Mouse (Mus musculus) forebrain, embryonic 14.5 days (tissue): ENCODE results near the gene Hoxd10. TPM values are rescaled to one million over a fixed set of nuclear protein-coding genes. Genes with fewer than 3 reads are reported as not detected.
A peak's percentile ranks its signal among the peaks of the same experiment; 100 is the strongest.

Source experiments
- ATAC-seq: fragments of 200-750 bp; cut with Nextera tagmentation; 2 replicates; pipeline ENCODE4 v1.8.0; 2017; ENCODE audit warnings: mild to moderate bottlenecking, moderate library complexity
- DNase-seq: peaks from one replicate; pipeline ENCODE4 v3.0.0-alpha.2; 2015; ENCODE audit warnings: low spot score
- H3K27ac ChIP-seq: fragments of 300-500 bp; sonication (generic); 2 replicates; pipeline ENCODE4 v1.5.1; 2014; ENCODE audit warnings: low read depth, mild to moderate bottlenecking, control low read depth, low read length, moderate library complexity
- H3K27me3 ChIP-seq: fragments of 300-500 bp; sonication (generic); replicated peaks from 2 replicates; pipeline ENCODE4 v1.6.1; 2014; ENCODE audit warnings: low read length, control low read depth, mixed read lengths; ENCODE audit not compliant: control insufficient read depth, insufficient read depth
- H3K36me3 ChIP-seq: fragments of 300-500 bp; sonication (generic); 2 replicates; pipeline ENCODE4 v1.6.1; 2014; ENCODE audit warnings: low read length, control low read depth; ENCODE audit not compliant: control insufficient read depth, insufficient read depth
- H3K4me1 ChIP-seq: fragments of 300-500 bp; sonication (generic); 2 replicates; pipeline ENCODE4 v1.6.1; 2014; ENCODE audit warnings: antibody characterized with exemption, low read length, control low read depth; ENCODE audit not compliant: control insufficient read depth, insufficient read depth
- H3K4me2 ChIP-seq: fragments of 300-500 bp; sonication (generic); 2 replicates; pipeline ENCODE4 v1.6.1; 2014; ENCODE audit warnings: mild to moderate bottlenecking, control low read depth, low read length
- H3K4me3 ChIP-seq: fragments of 300-500 bp; sonication (generic); 2 replicates; pipeline ENCODE4 v1.5.1; 2014; ENCODE audit warnings: low read depth, low read length, control low read depth
- H3K9ac ChIP-seq: fragments of 300-500 bp; sonication (generic); 2 replicates; pipeline ENCODE4 v1.6.1; 2014; ENCODE audit warnings: mild to moderate bottlenecking, low read length, control low read depth, moderate library complexity
- H3K9me3 ChIP-seq: fragments of 300-500 bp; sonication (generic); replicated peaks from 2 replicates; pipeline ENCODE4 v1.6.1; 2016; ENCODE audit warnings: low read length, control low read depth, mixed read lengths; ENCODE audit not compliant: control insufficient read depth
- WGBS: fragments of 180-500 bp; shearing (Covaris S2); extraction: QIAGEN DNeasy Blood & Tissue Kit; methylation state at CpG from one replicate; pipeline ENCODE4 v1.1.7; 2014; 5-methylcytosine and 5-hydroxymethylcytosine counted together
- polyA plus RNA-seq: library from polyadenylated mRNA; unstranded; fragments of >200 nt; fragmentation: Nextera tagmentation; extraction: Ambion mirVana; gene quantifications from 2 replicates; pipeline ENCODE4 v1.2.1, GENCODE M21; 2014

Gene Hoxd10
- polyA plus RNA-seq, 1 experiment from 2014 or later = not detected

- H3K4me2 ChIP-seq = no peak overlapping the region
- H3K4me1 ChIP-seq = no peaks in the 10 kb centered on the region
- no peaks in the 10 kb centered on the region for H3K9me3 ChIP-seq
- H3K9ac ChIP-seq = no peak overlapping the region
- ATAC-seq = no peak
- no peak for DNase-seq
- H3K27me3 ChIP-seq = peaks cover 99% of the 10 kb centered on the region
- no peak overlapping the region for H3K4me3 ChIP-seq
- WGBS = 6% methylated on average over 2 of the region's 2 CpGs
- H3K27ac ChIP-seq = no peak overlapping the region
- no peaks in the 10 kb centered on the region for H3K36me3 ChIP-seq
These were observed 28.7 kb downstream of the Hoxd10 start for GRCm38 (mm10) chr2:74720384-74720783.

GRCm38 (mm10) chr2:74720955-74721491 is 29.3 kb downstream of the Hoxd10 start:
- no peak overlapping the region for H3K9ac ChIP-seq
- H3K4me3 ChIP-seq = no peak overlapping the region
- DNase-seq = no peak
- 3% methylated on average over 5 of the region's 5 CpGs for WGBS
- H3K27ac ChIP-seq = no peak overlapping the region
- peaks cover 99% of the 10 kb centered on the region for H3K27me3 ChIP-seq
- H3K4me1 ChIP-seq = no peaks in the 10 kb centered on the region
- H3K36me3 ChIP-seq = no peaks in the 10 kb centered on the region
- H3K9me3 ChIP-seq = no peaks in the 10 kb centered on the region
- ATAC-seq = no peak
- H3K4me2 ChIP-seq = no peak overlapping the region

GRCm38 (mm10) chr2:74721882-74722281 is 30.2 kb downstream of the Hoxd10 start:
- Histone ChIP-seq H3K4me2 (no peak overlapping the region), H3K27me3 (peaks cover 99% of the 10 kb centered on the region), H3K9ac (no peak overlapping the region), H3K4me3 (no peak overlapping the region), H3K36me3 (no peaks in the 10 kb centered on the region), H3K27ac (no peak overlapping the region), H3K4me1 (no peaks in the 10 kb centered on the region), H3K9me3 (no peaks in the 10 kb centered on the region)
- ATAC-seq (no peak), DNase-seq (no peak)
- WGBS = 3% methylated on average over 6 of the region's 6 CpGs

GRCm38 (mm10) chr2:74722949-74723348 is 31.2 kb downstream of the Hoxd10 start:
- no peaks in the 10 kb centered on the region for H3K36me3 ChIP-seq
- no peak overlapping the region for H3K9ac ChIP-seq
- H3K4me3 ChIP-seq = no peak overlapping the region
- ATAC-seq (no peak), DNase-seq (no peak)
- 1% methylated on average over 8 of the region's 8 CpGs for WGBS
- peaks cover 99% of the 10 kb centered on the region for H3K27me3 ChIP-seq
- H3K27ac ChIP-seq = no peak overlapping the region
- H3K4me2 ChIP-seq = no peak overlapping the region
- H3K9me3 ChIP-seq = no peaks in the 10 kb centered on the region
- no peaks in the 10 kb centered on the region for H3K4me1 ChIP-seq

- Histone ChIP-seq H3K36me3 (no peaks in the 10 kb centered on the region), H3K27ac (no peak overlapping the region), H3K4me1 (no peaks in the 10 kb centered on the region), H3K4me2 (no peak overlapping the region), H3K9me3 (no peaks in the 10 kb centered on the region), H3K4me3 (no peak overlapping the region), H3K27me3 (peaks cover 100% of the 10 kb centered on the region), H3K9ac (no peak overlapping the region)
- DNase-seq (no peak), ATAC-seq (no peak)
- 4% methylated on average over 7 of the region's 7 CpGs for WGBS
These were observed 32.7 kb downstream of the Hoxd10 start for GRCm38 (mm10) chr2:74724244-74725015.

- Histone ChIP-seq H3K4me3 (no peak overlapping the region), H3K9me3 (no peaks in the 10 kb centered on the region), H3K27me3 (peaks cover 99% of the 10 kb centered on the region), H3K36me3 (no peaks in the 10 kb centered on the region), H3K27ac (no peak overlapping the region), H3K4me2 (no peak overlapping the region), H3K9ac (no peak overlapping the region), H3K4me1 (no peaks in the 10 kb centered on the region)
- 1% methylated on average over 17 of the region's 17 CpGs for WGBS
- no peak for DNase-seq
- no peak for ATAC-seq
These were observed 33.4 kb downstream of the Hoxd10 start for GRCm38 (mm10) chr2:74725171-74725570.

GRCm38 (mm10) chr2:74726551-74726950 is 34.8 kb downstream of the Hoxd10 start, which contains the start of gene Gm28230:
Gene Gm28230 (plus strand): TSS chr2:74726728.
- Histone ChIP-seq H3K4me3 (no peak within 1 kb of the TSS), H3K36me3 (no peaks in the 10 kb centered on the region), H3K27ac (no peak within 1 kb of the TSS), H3K4me1 (no peaks in the 10 kb centered on the region), H3K9me3 (no peaks in the 10 kb centered on the region), H3K9ac (no peak within 1 kb of the TSS), H3K4me2 (0 out of 2 replicates have a peak within 1 kb of the TSS, but pooled peaks have one; percentile 20), H3K27me3 (peaks cover 99% of the 10 kb centered on the region)
- DNase-seq = no peak
- no peak for ATAC-seq
- WGBS = 3% methylated on average over 5 of the region's 5 CpGs

- Histone ChIP-seq H3K4me1 (no peaks in the 10 kb centered on the region), H3K4me3 (no peak overlapping the region), H3K36me3 (no peaks in the 10 kb centered on the region), H3K4me2 (0 out of 2 replicates have a peak overlapping the region, but pooled peaks have one; percentile 20), H3K27ac (no peak overlapping the region), H3K27me3 (peaks cover 99% of the 10 kb centered on the region), H3K9me3 (no peaks in the 10 kb centered on the region), H3K9ac (no peak overlapping the region)
- WGBS = under 1% methylated on average over 43 of the region's 43 CpGs
- ATAC-seq (no peak), DNase-seq (no peak)
These were observed 35.4 kb downstream of the Hoxd10 start for GRCm38 (mm10) chr2:74726973-74727639.
